Mouse (Mus musculus) mesoderm, embryonic 11.5 days (tissue): Measurements from ENCODE around the gene Wbp2.

Experiments
- DNase-seq: peaks from one replicate; pipeline ENCODE4 v3.0.0-alpha.2; 2012; ENCODE audit warnings: low read depth, low spot score

The Wbp2 gene

DNA sequence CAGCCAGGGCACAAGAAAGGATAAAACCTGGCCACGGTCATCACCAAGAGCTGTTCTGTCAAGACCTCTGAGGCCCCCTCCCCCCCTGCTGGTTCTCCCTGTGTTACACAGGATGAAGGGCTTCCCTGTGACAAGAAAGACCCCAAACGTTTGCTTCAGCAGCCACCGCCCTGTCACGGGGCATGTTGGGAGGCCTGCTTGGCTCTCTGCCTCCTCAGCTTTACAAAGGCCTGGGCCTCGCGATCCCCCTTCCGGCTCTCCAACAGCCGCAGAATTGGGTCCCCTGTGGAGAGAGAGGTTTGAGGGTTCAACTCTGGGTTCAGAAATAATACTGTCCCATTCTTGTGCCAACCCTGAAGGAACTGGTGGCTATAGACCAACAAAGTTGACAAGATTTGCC lies 24.3 kb downstream of the Wbp2 start:
- DNase-seq, result no peak

DNA sequence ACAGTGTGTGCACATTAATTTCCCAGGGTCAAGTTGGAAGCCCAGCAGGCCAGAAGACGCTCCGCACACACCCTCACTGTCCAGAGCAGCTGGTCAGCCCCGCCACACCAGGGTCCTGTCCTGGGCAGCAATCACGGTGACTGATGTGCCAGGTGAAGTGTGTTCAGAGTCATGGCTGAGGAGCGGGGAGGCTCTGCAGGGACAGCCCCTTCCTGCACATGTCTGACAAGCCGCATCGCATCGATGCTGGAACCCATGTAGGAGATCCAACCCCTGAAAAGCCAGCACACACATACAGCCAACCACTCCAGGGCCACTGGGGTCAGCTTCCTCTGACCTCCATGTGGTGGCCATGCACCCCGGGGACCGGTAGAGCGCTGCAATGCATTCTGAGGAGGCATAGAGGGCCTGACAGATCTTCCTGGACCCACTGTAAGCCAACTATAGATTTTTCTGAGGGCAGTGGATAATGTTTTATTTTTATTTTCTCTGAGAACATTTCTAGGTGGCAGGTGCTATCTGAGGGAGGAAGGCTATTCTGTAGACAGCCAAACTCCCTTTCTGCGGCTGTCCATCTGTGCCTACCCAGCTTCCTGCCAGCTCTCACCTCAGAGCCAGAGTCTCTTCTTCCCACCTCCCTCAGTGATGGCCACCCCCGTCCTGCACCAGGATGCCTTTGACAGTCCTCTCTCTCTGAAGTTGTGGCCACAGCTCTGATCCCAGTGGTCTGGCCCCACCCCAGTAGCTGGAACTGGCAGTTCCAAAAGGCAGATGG lies 25.0 kb downstream of the Wbp2 start:
- no peak for DNase-seq

DNA sequence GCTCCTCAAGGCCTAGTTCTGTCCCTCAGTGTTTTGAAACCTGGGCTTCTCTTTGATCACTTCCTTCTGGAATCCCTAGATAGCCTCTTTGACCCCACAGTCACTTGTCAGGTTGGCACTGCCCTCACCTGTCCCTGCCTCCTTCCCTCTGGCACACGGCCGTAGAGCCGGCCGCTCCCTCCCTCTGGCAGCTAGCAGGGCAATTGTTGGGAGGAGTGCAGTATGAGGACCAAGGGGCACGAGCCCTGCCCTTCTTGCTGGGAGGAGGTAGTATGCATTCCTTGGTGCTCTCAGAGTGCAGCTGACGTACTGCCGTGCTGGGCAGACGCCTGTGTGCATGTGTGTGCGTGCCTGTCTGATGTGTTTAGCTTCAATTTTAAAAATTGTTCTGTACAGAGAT lies 26.2 kb downstream of the Wbp2 start:
- no peak for DNase-seq

DNA sequence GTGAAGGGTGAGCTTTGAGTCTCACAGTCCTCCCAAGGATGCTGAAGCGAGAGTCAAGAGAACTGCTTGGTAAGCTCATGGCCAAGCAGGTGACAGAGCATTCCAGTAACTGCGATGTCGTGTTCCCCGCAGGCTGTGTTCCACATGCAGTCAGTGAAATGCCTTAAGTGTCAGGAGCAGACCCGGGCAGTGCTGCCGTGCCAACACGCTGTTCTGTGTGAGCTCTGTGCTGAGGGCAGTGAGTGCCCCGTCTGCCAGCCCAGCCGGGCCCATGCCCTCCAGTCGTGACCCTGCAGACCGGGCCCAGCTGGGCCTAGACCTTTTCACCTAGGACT lies 27.1 kb downstream of the Wbp2 start:
- DNase-seq, result no peak

DNA sequence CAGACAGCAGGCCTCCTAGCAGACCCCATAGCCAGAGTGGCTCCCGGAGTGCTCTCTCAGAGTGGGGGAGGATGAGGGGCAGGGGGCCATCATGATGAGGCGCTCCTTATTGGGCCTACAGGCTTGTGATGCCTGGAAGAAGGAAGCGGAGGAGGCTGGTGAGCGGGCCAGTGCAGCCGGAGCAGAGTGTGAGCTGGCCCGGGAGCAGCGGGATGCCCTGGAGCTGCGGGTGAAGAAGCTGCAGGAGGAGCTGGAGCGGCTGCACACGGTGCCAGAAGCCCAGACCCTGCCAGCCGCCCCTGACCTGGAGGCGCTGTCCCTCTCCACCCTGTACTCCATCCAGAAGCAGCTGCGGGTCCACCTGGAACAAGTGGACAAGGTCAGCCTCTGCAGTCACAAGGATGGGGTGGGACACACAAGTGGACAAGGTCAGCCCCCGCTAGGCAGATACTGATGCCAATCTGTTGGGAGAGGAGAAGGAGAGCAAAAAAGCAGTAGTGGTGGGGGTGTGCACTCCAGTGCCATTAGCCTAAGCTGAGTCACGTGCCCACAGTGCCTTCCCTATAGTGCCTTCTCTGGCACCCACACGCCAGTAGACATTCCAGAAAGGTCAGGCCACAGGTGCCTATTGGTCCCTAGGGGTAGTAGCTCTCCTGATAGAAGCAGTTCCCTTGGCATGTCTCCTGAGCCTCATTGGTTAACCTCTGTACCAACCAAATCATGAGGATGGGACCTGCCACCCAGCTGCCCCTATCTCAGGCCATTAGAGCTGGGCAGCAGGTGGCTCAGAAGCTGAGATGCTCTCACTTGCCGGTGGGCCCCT lies 27.7 kb downstream of the Wbp2 start:
- no peak for DNase-seq

DNA sequence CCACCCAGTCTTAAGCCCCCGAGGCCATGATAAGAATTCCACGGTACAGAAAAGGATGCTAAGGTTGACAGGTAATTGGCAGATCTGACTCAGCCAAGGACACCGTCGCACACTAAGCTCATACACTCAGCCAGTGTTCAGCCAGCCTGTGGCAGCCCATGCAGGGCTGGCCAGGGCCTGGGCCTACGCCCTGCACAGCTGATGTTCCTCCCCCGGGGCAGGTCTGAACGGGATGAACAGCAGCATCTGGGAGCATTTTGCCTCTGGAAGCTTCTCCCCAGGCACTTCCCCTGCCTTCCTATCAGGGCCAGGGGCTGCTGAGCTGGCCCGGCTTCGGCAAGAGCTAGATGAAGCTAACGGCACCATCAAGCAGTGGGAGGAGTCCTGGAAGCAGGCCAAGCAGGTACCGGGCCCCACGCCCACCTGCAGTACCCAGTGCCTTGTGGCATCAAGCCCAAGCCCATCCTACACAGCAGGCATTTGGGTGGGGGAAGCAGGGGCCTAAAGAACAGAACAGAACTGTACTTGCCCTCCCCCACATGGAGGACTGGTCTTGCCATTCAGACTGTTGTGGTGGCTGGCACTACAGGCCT lies 28.7 kb downstream of the Wbp2 start:
- DNase-seq, result no peak

DNA sequence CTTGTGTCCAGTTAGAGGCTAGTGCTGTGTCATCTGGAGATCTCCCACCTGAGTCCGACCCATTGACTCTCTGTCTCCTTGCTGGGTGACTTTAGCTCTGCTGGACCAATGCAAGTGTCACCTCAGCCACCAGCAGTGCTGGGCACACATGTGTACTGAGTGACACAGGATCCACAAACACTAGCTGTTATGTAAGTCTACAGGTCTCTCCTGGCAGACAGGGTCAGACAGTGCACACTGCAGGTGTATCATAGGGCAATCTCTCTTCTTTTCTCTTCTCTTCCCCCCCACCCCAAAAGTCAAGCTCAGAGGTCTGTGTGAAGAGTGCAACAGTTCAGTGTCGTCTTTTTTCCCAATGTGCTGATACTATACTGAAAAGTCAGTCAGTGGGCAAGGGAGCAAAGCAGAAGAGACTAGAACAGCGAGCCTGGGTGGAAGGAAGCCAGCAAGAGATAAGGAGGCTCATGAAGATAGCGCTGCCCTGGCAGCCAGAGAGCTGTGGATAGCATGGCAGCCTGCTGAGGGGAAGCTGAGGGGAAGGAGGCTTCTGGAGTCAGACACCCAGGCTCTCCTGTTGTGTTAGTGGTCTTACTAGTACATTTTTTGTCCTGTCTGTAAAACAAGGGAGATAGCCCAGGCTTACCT lies 29.4 kb downstream of the Wbp2 start:
- DNase-seq, result no peak

DNA sequence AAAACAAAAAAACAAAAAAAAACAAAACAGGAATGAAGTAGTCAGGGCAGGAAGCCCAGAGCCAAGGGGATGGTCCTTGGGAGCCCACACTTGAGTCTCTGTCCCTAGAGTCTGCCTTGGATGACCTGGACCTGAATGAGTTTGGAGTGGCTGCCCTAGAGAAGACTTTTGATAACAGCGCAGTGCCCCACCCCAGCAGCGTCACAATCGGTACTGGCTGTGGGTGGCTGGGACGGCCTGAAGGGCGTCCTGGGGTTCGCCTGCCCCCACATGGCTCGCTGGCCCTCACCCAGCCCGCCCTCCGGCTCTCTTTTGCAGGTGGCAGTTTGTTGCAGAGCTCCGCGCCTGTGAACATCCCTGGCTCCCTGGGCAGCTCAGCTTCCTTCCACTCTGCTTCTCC lies 30.9 kb downstream of the Wbp2 start:
- DNase-seq, result no peak

DNA sequence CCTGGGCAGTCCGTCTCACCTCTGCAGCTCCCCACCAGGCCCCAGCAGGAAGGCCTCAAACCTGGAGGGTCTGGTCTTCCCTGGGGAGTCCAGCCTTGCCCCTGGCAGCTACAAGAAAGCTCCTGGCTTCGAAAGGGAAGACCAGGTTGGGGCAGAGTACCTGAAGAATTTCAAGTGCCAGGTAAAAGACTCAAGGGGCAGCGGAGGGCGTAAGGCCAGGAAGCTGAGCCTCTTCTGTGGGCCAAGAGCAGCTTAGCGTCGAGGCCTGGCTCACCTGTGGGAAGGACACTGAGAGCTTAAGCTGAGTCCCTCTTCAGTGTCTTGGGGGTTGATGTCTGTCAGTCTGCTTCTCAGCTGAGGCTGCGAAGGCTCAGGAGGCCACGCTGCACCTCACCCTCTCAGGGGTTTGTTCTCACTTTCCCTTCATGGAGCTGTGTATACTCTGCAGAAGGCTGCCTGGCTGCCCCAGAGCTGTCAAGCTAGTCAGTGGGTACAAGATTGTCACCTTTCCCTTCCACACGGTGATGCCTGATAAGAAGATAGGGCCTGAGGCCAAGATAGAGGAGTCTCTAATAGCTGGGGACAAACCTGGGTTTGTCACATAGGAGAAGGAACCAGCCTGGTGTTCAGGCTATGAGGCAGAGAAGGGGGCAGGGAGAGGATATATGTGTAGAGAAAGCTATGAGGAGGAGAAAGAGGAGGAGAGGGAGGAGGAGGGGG lies 33.1 kb downstream of the Wbp2 start:
- DNase-seq, result no peak

DNA sequence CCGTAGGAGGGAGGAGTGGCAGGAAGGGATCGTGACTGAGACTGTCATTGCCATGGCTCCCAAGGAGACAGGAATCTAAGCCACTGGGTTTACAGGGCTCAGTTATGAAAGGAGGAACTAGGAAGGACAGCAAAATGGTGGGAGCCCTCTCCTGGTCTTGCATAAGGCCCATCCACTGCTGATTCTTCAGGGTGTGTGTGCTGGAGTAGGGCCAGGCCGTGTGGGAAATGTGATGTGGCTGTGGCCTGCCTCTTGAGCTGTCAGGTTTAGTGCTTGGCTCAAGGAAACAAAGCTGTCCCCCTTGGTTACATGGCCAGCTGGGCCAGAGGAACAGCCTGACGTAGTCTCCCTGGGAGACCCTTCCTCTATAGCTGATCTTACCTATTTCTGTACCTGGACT lies 36.6 kb downstream of the Wbp2 start:
- DNase-seq, result no peak

DNA sequence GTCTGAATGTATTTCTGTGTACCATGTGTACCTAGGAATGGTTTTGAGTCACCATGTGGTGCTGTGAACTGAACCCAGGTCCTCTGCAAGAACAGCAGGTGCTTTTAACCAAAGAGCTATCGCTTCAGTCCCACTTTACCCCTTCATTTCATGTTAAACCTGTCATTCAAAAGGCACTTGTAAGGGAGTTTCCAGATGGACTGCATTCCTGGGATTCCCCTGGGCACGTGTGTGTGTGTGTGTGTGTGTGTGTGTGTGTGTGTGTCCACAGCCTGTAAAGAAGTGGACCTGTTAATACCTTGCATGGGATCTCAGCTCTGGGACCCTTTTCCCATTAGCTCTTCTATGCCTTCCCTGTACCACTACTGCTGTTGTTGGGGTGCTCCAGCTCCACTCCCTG lies 37.2 kb downstream of the Wbp2 start:
- DNase-seq, result no peak

DNA sequence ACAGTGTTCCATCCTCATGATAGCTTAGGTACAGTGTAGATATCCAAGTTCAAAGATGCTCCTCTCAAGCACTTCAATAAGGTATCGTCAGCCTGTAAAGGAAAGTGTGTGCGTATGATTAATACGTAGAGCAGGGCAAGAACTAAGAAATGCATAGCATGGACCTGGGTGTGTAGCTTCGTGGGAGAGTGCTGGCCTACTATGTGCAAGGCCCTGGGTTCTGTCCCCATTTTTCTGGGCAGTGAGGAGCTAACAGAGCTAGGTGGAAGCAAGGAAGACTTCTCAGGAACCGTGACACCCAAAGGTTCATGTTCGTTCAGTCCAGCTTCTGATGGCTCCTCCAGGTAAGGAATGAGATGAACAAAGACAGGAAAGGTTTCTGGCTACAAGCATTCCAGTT lies 41.6 kb downstream of the Wbp2 start:
- DNase-seq, result no peak

DNA sequence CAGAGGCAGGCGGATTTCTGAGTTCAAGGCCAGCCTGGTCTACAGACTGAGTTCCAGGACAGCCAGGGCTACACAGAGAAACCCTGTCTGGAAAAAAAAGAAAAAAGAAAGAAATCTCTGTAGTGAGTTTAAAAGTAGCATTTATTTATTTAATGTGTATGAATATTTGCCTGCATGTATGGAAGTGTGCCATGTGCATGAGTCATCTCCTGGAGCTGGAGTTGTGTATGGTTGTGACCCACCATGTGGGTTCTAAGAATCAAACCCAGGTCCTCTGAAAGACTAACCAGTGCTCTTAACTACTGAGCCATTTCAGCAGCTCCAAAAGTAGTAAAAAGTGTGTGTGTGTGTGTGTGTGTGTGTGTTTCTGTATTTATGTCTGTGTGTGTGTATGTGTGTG lies 43.5 kb downstream of the Wbp2 start:
- DNase-seq, result no peak

DNA sequence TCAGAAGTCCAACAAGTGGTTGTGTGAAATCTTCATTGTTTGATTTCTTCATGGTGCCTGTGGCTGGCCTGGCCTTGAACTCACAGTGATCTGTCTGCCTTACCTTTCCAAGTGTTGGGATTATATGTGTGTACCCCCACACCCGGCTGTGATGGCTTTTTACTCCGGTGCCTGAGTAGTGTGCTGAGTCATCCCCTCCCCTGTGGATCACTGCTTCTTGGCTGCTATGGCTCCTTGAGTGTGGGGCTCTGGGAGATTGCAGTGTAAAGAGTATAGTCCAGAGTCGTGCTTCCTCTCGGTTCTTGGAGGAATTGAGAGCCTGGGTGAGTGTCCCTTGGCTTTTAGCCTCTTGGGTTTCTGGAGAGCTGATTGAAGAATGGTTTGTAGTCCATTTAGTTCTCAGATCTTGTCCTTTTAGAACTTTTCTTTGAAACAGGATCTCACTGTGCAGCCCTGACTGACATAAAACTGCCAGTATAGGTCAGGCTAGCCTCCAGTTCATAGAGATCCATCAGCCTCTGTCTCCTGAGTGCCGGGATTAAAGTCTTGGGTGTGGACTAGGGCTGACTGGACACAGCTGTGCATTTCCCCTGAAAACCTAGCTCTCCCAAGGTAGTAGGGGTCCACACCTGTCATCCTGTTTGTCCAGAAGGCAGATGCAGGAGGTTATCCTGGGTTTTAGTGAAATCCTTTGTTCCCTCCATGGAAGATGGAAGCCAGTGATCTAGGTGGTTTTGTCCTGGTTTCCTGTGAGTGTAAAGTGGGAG lies 44.2 kb downstream of the Wbp2 start:
- no peak for DNase-seq

DNA sequence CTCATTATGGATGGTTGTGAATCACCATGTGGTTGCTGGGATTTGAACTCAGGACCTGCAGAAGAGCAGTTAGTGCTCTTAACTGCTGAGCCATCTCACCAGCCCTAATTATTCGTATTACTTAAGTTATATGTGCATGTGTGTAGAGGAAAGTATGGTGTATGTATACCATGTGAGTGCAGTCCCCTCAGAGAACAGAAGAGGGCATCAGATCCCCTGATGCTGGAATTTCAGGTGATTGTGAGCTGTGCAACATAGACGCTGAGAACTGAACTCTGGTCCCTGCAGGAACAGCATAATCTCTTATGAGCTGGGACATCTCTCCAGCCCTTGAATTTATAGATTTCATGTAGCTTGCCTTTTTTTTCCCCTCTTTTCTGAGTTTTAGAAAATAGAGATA lies 45.0 kb downstream of the Wbp2 start:
- no peak for DNase-seq

DNA sequence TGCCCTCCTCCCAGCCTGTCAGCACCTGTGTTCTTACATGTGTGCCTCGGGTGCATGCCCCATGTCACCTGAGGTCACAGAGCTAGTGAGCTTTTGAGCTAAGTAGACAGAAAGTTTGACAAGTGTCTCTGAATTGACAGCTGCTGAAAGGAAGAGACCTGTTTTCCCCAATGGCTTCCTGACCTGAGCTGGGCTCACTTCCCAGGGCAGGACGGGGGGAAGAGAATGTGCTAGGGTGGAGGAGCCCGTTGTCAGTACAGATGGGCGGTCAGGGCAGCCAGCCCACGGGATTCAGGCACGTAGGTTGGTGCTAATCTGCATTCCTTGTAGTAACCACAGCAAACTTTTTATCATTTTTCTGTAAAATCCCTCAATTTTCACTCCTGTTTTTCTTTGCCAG lies 46.2 kb downstream of the Wbp2 start:
- no peak for DNase-seq

DNA sequence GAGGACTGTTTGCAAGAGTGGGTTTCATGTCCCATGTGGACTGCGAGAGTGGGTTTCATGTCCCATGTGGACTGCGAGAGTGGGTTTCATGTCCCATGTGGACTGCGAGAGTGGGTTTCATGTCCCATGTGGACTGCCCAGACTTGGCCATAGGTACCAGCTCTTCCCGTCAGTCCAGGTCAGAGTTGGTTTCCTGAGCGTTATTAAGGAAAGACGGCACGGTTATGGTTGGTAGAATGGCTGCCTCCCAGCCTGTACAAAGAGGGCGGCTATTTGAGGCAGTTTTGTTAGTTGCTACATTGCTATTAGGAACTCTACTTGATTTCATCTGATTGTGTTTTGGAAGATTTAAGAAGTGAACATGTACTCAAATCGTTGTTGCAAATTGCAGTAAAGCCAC lies 49.0 kb downstream of the Wbp2 start:
- DNase-seq, result no peak

DNA sequence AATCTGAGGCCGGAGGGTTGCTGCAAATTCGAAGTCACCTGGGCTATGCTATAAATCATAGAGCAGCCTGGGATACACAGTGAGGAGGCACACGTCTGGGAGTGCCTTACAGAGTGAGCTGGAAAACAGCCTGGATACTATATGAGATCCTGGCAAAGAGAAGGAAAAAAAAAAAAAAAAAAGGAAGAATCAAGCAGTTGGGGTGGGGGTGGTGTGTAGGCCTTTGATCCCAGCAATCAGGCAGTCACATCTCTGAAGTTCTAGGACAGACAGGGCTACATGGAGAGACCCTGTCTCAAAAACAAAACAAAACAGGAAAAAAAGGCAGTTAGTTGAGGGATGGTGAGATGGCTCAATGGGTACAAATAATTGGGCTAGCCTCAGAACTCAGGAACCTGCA lies 50.1 kb downstream of the Wbp2 start:
- no peak for DNase-seq

DNA sequence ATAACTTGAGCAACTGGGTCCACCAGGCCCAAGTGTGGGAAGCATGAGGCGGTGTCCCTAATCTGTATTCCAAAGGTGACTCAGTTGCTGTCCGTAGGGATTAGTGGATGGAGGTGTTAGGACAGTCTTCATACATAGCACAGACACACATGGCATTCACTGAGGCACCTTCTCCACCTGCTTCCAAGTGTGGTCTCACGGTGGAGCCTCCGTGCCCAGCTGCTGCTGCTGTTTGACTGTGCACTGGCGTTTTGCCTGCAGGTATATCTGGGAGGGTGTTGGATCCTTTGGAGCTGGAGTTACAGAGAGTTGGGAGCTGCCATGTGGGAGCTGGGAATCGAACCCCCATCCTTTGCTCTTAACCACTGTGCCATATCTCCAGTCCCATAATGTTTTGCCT lies 52.2 kb downstream of the Wbp2 start:
- DNase-seq, result no peak

DNA sequence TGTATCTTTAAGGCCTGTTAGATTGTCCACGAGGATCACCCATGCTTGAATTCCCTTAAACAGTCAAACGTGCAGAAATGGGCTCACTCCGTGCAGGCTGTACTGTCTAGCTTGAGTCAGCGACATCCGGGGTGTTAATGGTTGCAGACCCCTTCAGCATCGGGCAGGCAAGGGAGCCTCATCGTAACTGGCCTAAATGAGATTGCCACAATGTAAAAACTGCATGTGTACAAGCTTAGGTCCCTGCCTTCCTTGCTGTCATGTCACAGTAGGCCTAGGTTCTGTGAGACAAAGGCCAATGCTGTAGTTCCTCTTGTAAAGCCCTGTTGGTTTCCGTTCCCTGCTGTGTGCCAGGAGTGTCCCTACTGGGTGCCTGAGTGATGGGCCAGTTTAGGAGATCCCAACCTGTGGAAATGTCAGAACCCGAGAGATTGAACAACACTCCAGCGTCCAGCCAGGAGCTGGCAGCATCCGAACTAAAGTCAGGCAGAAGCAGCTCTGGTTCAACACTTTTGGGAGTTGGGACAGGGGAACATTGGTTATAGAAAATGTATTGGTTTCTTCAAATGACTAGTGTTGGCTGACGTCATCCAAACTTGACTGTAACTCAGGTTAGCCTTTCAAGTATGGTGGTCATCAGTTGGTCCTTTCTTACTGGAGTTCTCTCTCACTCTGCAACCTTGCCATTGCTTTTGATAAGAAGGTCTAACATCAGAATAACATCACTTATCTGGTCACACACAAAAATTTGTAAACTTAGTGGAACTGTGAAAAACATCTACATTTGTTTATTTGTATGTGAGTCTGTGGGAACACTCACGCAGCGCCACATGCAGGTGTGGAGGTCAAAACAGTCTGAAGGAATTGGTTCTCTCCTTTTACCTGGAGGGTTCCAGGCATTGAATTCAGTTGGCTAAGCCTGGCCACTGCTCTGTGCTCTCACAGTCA lies 55.6 kb downstream of the Wbp2 start:
- no peak for DNase-seq
